Mouse (Mus musculus) forebrain, embryonic 14.5 days (tissue): ENCODE measurements at regions not wholly inside any gene's neighbourhood (a gene's known extent, or its start where the extent isn't known, plus 50 kb on each side); places are given as distances from the start of the nearest gene placed in this dataset.
A peak's percentile ranks its signal among the peaks of the same experiment; 100 is the strongest.

Experiments used
- ATAC-seq: fragments of 200-750 bp; cut with Nextera tagmentation; 2 replicates; pipeline ENCODE4 v1.8.0; 2017; ENCODE audit warnings: mild to moderate bottlenecking, moderate library complexity
- DNase-seq: peaks from one replicate; pipeline ENCODE4 v3.0.0-alpha.2; 2015; ENCODE audit warnings: low spot score
- H3K27ac ChIP-seq: fragments of 300-500 bp; sonication (generic); 2 replicates; pipeline ENCODE4 v1.5.1; 2014; ENCODE audit warnings: low read depth, mild to moderate bottlenecking, control low read depth, low read length, moderate library complexity
- H3K27me3 ChIP-seq: fragments of 300-500 bp; sonication (generic); replicated peaks from 2 replicates; pipeline ENCODE4 v1.6.1; 2014; ENCODE audit warnings: low read length, control low read depth, mixed read lengths; ENCODE audit not compliant: control insufficient read depth, insufficient read depth
- H3K36me3 ChIP-seq: fragments of 300-500 bp; sonication (generic); 2 replicates; pipeline ENCODE4 v1.6.1; 2014; ENCODE audit warnings: low read length, control low read depth; ENCODE audit not compliant: control insufficient read depth, insufficient read depth
- H3K4me1 ChIP-seq: fragments of 300-500 bp; sonication (generic); 2 replicates; pipeline ENCODE4 v1.6.1; 2014; ENCODE audit warnings: antibody characterized with exemption, low read length, control low read depth; ENCODE audit not compliant: control insufficient read depth, insufficient read depth
- H3K4me2 ChIP-seq: fragments of 300-500 bp; sonication (generic); 2 replicates; pipeline ENCODE4 v1.6.1; 2014; ENCODE audit warnings: mild to moderate bottlenecking, control low read depth, low read length
- H3K4me3 ChIP-seq: fragments of 300-500 bp; sonication (generic); 2 replicates; pipeline ENCODE4 v1.5.1; 2014; ENCODE audit warnings: low read depth, low read length, control low read depth
- H3K9ac ChIP-seq: fragments of 300-500 bp; sonication (generic); 2 replicates; pipeline ENCODE4 v1.6.1; 2014; ENCODE audit warnings: mild to moderate bottlenecking, low read length, control low read depth, moderate library complexity
- H3K9me3 ChIP-seq: fragments of 300-500 bp; sonication (generic); replicated peaks from 2 replicates; pipeline ENCODE4 v1.6.1; 2016; ENCODE audit warnings: low read length, control low read depth, mixed read lengths; ENCODE audit not compliant: control insufficient read depth
- WGBS: fragments of 180-500 bp; shearing (Covaris S2); extraction: QIAGEN DNeasy Blood & Tissue Kit; methylation state at CpG from one replicate; pipeline ENCODE4 v1.1.7; 2014; 5-methylcytosine and 5-hydroxymethylcytosine counted together

DNA sequence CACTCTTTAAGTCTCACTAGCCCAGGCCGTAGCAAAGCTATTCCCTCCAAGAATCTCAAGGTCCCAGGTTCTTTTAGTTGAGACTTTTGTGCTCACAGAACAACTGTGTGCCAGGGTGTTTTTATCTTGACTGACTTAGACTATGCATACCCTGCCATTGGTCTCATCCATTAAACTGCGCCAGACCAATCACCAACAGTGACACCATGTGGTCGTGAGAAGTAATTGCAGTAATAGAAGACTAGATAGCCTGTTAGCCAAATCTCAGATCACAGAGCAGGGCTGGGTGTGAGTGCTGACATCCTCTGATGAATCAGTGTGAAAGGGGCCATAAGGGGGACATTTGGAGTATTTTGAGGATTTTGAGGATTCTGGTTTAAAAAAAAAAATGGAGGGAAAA is 127.8 kb upstream of the Rpl38 start:
- ATAC-seq (no peak), DNase-seq (no peak)
- H3K36me3 ChIP-seq, result no peaks in the 10 kb centered on the region
- no peaks in the 10 kb centered on the region for H3K9me3 ChIP-seq
- no peak overlapping the region for H3K27ac ChIP-seq
- no peaks in the 10 kb centered on the region for H3K27me3 ChIP-seq
- no peak overlapping the region for H3K9ac ChIP-seq
- no peak overlapping the region for H3K4me3 ChIP-seq
- no peak overlapping the region for H3K4me2 ChIP-seq
- WGBS, result 77% methylated on average over 3 of the region's 3 CpGs
- peaks cover 19% of the 10 kb centered on the region for H3K4me1 ChIP-seq

DNA sequence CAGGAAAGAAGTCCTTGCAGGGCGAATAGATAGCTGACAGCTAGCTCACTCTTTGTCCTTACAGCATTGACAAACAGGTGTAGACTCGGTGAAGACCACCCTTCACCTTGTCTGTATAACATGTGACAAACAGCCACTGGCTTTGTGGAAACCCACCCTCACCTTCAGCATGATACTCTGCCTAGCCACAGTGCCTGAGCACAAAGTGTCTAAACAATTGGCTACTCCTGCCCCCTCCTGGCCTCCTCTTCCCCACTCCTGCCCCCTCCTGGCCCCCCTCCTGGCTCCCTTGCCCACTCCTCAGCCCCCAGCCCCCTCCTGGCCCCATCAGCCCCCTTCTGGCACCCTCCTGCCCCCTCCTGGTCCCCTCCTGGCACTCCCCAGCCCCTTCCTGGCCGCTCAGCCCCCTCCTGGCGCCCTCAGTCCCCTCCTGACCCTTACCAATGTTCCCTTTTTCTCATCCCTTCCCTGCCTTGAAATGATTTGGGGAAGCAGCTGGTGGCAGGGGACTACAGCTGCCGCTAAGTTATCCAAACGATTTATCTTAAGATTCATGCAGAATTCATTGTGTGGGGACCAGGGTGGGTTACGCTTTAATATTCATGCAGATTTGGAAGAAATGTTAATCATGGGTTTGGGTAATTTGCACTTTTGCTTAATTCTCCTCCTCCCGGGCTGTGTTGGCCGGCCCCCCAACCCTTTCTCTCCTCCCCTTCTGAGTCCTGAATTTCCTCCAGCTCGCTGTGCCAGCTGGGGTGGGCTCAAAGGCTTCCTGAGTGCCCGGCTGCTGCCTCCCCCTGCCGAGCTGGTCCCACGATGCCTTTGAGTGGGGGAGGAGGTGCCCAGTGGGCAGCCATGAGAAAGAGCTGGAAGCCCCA is 131.5 kb upstream of the Rpl38 start:
- peak; percentile 89 for DNase-seq
- Histone ChIP-seq H3K9ac (no peak overlapping the region; the same call in 1 of the 2 replicates), H3K4me1 (peaks cover 16% of the 10 kb centered on the region), H3K27me3 (no peaks in the 10 kb centered on the region), H3K27ac (peak overlapping the region; percentile 83), H3K36me3 (no peaks in the 10 kb centered on the region), H3K4me3 (no peak overlapping the region), H3K4me2 (peak overlapping the region; percentile 2; the same call in 1 of the 2 replicates), H3K9me3 (no peaks in the 10 kb centered on the region)
- 12% methylated on average over 13 of the region's 13 CpGs for WGBS
- ATAC-seq, result peak; percentile 93

DNA sequence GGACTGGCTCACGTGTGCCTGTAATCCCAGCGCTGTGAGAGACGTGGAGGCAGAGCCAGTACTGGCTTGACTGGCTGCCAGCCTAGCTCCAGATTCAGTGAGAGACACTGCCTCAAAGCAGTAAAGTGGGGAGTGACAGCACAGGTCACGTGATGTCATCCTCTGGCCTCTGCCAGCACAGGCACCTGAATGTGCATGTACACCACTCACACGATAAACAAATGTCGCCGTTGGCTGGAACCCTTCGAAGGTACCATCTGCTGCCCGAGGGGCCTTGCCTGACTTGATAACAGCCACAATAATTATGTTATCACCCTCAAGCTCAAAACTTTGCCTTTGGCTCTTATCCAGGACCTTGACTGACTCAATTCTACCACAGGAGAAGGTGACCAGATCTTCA is 132.4 kb upstream of the Rpl38 start:
- H3K27me3 ChIP-seq, result no peaks in the 10 kb centered on the region
- DNase-seq (no peak), ATAC-seq (no peak)
- no peak overlapping the region for H3K4me2 ChIP-seq
- H3K27ac ChIP-seq, result peak overlapping the region; percentile 83; the same call in 1 of the 2 replicates
- H3K9me3 ChIP-seq, result no peaks in the 10 kb centered on the region
- WGBS, result 84% methylated on average over 9 of the region's 9 CpGs
- H3K4me1 ChIP-seq, result peaks cover 16% of the 10 kb centered on the region
- no peak overlapping the region for H3K9ac ChIP-seq
- no peak overlapping the region for H3K4me3 ChIP-seq
- no peaks in the 10 kb centered on the region for H3K36me3 ChIP-seq

DNA sequence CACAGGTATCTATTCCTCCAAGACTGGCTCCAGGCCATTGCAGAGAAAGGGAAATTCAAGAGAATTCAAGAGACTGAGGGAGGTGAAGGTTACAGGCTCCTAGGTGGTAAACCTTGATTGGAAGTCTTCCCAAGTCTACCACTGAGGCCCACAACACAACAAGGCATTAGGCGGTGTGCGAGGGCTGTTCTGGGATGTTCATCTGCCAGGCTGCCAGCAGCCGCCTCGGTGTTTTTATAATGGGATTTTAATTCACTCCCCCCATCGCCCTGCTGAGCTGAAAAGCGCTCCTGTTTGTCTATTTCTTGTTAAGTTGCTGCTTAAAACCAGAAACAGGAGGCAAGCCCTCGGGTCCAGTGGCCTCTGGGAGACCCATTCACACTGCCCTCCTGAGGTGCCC is 133.9 kb upstream of the Rpl38 start:
- H3K9me3 ChIP-seq, result no peaks in the 10 kb centered on the region
- no peak for DNase-seq
- H3K36me3 ChIP-seq, result no peaks in the 10 kb centered on the region
- no peak for ATAC-seq
- no peak overlapping the region for H3K9ac ChIP-seq
- no peak overlapping the region for H3K4me3 ChIP-seq
- H3K27ac ChIP-seq, result no peak overlapping the region
- no peaks in the 10 kb centered on the region for H3K27me3 ChIP-seq
- H3K4me1 ChIP-seq, result peaks cover 16% of the 10 kb centered on the region
- WGBS, result 45% methylated on average over 7 of the region's 7 CpGs
- H3K4me2 ChIP-seq, result no peak overlapping the region

DNA sequence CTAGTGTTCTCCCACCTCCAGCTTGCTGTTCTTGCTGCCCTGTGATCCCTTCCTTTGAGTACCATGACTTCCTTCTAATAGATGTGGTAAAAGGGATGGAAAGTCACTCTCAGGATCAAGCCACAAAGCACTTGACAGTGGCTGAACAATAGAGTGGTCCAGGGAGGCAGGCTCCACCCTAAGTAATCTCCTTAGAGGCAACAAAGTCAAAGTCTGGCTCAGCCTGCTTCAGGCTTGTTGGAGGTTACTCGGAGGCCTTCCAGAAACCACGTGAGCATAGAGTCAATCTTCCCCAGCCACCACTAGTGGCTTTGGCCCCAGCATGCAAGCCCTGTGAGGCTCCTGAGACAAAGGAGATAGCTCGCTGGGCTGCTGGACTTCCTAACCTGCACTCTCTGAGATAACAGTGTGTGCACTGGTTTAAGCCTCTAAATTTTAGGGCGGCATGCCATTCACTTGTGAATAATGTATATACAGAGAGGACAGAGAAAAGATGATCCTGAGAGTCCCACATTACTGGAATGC is 137.0 kb upstream of the Rpl38 start:
- no peak for DNase-seq
- ATAC-seq, result no peak

DNA sequence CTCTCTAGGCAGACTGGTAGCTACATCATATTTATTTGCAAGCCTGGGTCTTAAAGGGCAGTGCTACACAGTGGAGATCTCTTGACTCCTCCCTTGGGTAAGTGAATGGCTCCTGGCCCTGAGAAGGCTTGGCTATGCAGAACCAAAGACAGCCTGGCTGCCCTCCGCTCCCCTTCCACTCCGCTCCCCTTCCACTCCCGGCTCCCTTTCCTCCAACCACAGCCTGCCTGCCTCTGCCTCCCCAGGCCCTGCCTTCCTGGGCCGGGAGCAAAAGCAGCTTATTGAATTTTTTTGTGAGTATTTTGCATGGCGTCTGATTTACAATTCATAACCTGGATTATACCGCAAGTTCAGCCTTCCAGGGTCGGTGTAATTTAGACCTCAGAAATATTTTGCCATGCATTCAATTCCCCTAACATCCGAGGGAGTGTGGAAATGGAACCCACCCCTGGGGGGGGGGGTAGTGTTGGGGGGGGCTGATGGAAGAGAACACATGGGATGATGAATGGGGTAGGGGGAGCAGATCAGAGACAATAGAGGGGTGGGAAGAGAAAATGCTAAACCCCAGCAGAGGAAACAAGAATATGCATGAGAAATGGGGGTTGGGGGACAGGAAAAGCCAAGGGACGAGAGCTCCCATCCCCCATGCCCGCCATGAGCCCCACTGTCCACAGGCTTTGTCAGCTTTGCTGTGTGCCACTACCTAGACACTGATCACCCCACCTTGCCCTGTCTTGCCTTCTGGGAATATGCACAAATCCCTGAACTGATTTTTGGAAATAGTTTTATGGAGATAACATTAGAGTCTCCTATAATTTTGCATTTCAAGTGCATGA is 139.2 kb upstream of the Rpl38 start:
- WGBS, result 43% methylated on average over 10 of the region's 10 CpGs
- Histone ChIP-seq H3K36me3 (no peaks in the 10 kb centered on the region), H3K9me3 (no peaks in the 10 kb centered on the region), H3K4me1 (no peaks in the 10 kb centered on the region), H3K4me3 (no peak overlapping the region), H3K9ac (no peak overlapping the region), H3K27ac (no peak overlapping the region), H3K4me2 (no peak overlapping the region), H3K27me3 (no peaks in the 10 kb centered on the region)
- DNase-seq (no peak), ATAC-seq (no peak)

More for the DNA sequence above, 137.0 kb upstream of the Rpl38 start:
- WGBS, result 40% methylated on average over 4 of the region's 4 CpGs
- Histone ChIP-seq H3K27ac (no peak overlapping the region), H3K9ac (no peak overlapping the region), H3K9me3 (no peaks in the 10 kb centered on the region), H3K4me1 (0 out of 2 replicates have a peak, but pooled peaks cover 3% of the 10 kb centered on the region), H3K4me2 (no peak overlapping the region), H3K27me3 (no peaks in the 10 kb centered on the region), H3K36me3 (no peaks in the 10 kb centered on the region), H3K4me3 (no peak overlapping the region)

DNA sequence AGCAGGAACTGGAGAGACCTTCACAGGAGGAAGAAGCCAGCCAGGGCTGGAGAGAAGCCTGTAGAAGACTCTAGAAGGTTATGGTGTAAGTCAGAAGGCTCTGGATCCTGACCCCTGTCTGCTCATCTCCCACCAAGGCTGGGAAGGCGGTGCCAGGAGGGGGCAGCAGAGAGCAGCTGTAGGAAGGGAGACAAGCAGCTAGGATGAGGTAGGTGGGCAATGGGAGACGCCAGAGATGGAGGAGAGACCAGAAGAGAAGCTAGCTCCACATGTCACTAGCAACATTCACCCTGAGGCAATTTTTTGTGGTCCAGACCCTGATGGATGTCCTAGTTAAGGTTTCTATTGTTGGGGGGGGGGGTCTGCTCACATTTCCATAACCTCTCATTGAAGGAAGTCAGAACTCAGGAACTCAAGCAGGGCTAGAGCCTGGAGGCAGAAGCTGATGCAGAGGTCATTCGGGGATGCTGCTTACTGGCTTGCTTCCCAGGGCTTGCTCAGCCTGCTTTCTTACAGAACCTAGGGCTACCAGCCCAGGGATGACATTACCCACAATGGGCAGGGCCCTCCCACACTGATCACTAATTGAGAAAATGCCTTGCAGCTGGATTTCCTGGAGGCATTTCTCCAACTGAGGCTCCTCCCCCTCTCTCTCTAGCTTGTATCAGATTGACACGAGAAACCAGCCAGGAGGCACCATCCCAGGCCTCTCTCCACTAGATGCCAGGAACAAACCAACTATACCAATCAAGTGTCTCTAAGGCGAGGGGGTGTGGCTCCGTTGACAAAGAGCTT is 144.7 kb upstream of the Rpl38 start:
- H3K9me3 ChIP-seq, result no peaks in the 10 kb centered on the region
- DNase-seq, result peak; percentile 67
- WGBS, result 42% methylated on average over 6 of the region's 6 CpGs

DNA sequence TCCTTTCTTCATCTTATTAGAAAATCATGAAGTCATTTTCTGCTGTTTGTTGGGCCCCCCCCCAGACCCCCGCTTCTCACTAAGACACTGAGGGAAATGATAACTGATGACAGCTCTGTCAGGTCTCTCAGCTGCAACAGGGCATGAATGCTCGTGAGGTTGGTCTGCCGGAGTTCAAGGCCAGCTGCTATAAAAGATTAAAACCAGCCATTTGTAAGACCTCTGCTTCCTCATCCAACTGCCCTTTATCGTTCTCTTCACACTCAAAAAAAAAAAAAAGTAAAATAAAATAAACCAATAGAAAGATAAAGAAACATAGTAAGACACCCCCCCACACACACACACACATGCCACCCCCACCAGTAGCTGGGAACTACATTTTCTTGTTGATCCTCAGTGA is 153.0 kb upstream of the Rpl38 start:
- WGBS, result 65% methylated on average over 4 of the region's 4 CpGs

More for the DNA sequence above, 144.7 kb upstream of the Rpl38 start:
- Histone ChIP-seq H3K27me3 (no peaks in the 10 kb centered on the region), H3K36me3 (no peaks in the 10 kb centered on the region), H3K4me1 (no peaks in the 10 kb centered on the region), H3K4me3 (no peak overlapping the region), H3K27ac (no peak overlapping the region), H3K4me2 (no peak overlapping the region), H3K9ac (no peak overlapping the region)
- peak; percentile 61 for ATAC-seq

More for the DNA sequence above, 153.0 kb upstream of the Rpl38 start:
- no peaks in the 10 kb centered on the region for H3K27me3 ChIP-seq
- 0 out of 2 replicates have a peak, but pooled peaks cover 8% of the 10 kb centered on the region for H3K4me1 ChIP-seq
- H3K27ac ChIP-seq, result no peak overlapping the region
- H3K9me3 ChIP-seq, result no peaks in the 10 kb centered on the region
- H3K4me3 ChIP-seq, result no peak overlapping the region
- H3K4me2 ChIP-seq, result no peak overlapping the region
- DNase-seq (no peak), ATAC-seq (no peak)
- no peaks in the 10 kb centered on the region for H3K36me3 ChIP-seq
- H3K9ac ChIP-seq, result no peak overlapping the region
